Mouse (Mus musculus) lung, embryonic 14.5 days (tissue): ENCODE data around the gene Man1c1. TPM values are rescaled to one million over a fixed set of nuclear protein-coding genes. Genes with fewer than 3 reads are reported as not detected.
A peak's percentile ranks its signal among the peaks of the same experiment; 100 is the strongest.

Experiments
- ATAC-seq: fragments of 200-750 bp; cut with Nextera tagmentation; 2 replicates; pipeline ENCODE4 v1.8.0; 2017; ENCODE audit warnings: mild to moderate bottlenecking, moderate TSS enrichment, moderate library complexity; ENCODE audit not compliant: insufficient read depth
- DNase-seq: peaks from one replicate; pipeline ENCODE4 v3.0.0-alpha.2; 2015
- H3K27ac ChIP-seq: fragments of 300-500 bp; sonication (generic); 2 replicates; pipeline ENCODE4 v1.5.1; 2014; ENCODE audit warnings: low read depth, mild to moderate bottlenecking, moderate library complexity
- H3K27me3 ChIP-seq: fragments of 300-500 bp; sonication (generic); 2 replicates; pipeline ENCODE4 v1.6.1; 2014; ENCODE audit warnings: low read length, control low read depth; ENCODE audit not compliant: insufficient read depth
- H3K36me3 ChIP-seq: fragments of 300-500 bp; sonication (generic); 2 replicates; pipeline ENCODE4 v1.6.1; 2014; ENCODE audit warnings: control low read depth; ENCODE audit not compliant: insufficient read depth
- H3K4me1 ChIP-seq: fragments of 300-500 bp; sonication (generic); 2 replicates; pipeline ENCODE4 v1.6.1; 2014; ENCODE audit warnings: antibody characterized with exemption, control low read depth; ENCODE audit not compliant: insufficient read depth
- H3K4me2 ChIP-seq: fragments of 300-500 bp; sonication (generic); 2 replicates; pipeline ENCODE4 v1.6.1; 2014; ENCODE audit warnings: mild to moderate bottlenecking
- H3K4me3 ChIP-seq: fragments of 300-500 bp; sonication (generic); 2 replicates; pipeline ENCODE4 v1.5.1; 2014; ENCODE audit warnings: low read depth, low read length
- H3K9ac ChIP-seq: fragments of 300-500 bp; sonication (generic); 2 replicates; pipeline ENCODE4 v1.6.1; 2014
- H3K9me3 ChIP-seq: fragments of 300-500 bp; sonication (generic); 2 replicates; pipeline ENCODE4 v1.6.1; 2016; ENCODE audit warnings: low read depth, low read length, control low read depth
- CTCF ChIP-seq: IDR thresholded peaks from 2 replicates; pipeline ENCODE4 v1.5.1; 2016; ENCODE audit warnings: antibody characterized with exemption, low read depth
- WGBS: fragments of 180-500 bp; shearing (Covaris S2); extraction: QIAGEN DNeasy Blood & Tissue Kit; methylation state at CpG from one replicate; pipeline ENCODE4 v1.1.7; 2014; 5-methylcytosine and 5-hydroxymethylcytosine counted together
- polyA plus RNA-seq: library from polyadenylated mRNA; unstranded; fragments of >200 nt; fragmentation: Nextera tagmentation; extraction: Ambion mirVana; gene quantifications from 2 replicates; pipeline ENCODE4 v1.2.1, GENCODE M21; 2014

The Man1c1 gene
- polyA plus RNA-seq, 1 experiment from 2014 or later = 3.3 TPM

- Histone ChIP-seq H3K4me1 (peaks cover 7% of the 10 kb centered on the region; the same call in 1 of the 2 replicates), H3K9ac (no peak overlapping the region), H3K27ac (peak overlapping the region; percentile 12; the same call in 1 of the 2 replicates), H3K27me3 (no peaks in the 10 kb centered on the region), H3K9me3 (no peaks in the 10 kb centered on the region), H3K36me3 (no peaks in the 10 kb centered on the region), H3K4me2 (no peak overlapping the region), H3K4me3 (no peak overlapping the region)
- ATAC-seq = no peak
- no peak for TF ChIP-seq CTCF
- DNase-seq = peak; percentile 46
- WGBS = 32% methylated on average over 17 of the region's 17 CpGs
Observed at GRCm38 (mm10) chr4:134677556-134678508, 26.3 kb downstream of the Man1c1 start.

GRCm38 (mm10) chr4:134675800-134676199 is 28.3 kb downstream of the Man1c1 start:
- ATAC-seq = no peak
- no peak for DNase-seq
- TF ChIP-seq CTCF = no peak
- no peak overlapping the region for H3K9ac ChIP-seq
- no peaks in the 10 kb centered on the region for H3K36me3 ChIP-seq
- no peaks in the 10 kb centered on the region for H3K27me3 ChIP-seq
- WGBS = 62% methylated on average over 8 of the region's 8 CpGs
- no peak overlapping the region for H3K4me3 ChIP-seq
- H3K9me3 ChIP-seq = no peaks in the 10 kb centered on the region
- H3K4me2 ChIP-seq = no peak overlapping the region
- no peaks in the 10 kb centered on the region; the same call in 1 of the 2 replicates for H3K4me1 ChIP-seq
- H3K27ac ChIP-seq = no peak overlapping the region

GRCm38 (mm10) chr4:134674970-134675369 is 29.1 kb downstream of the Man1c1 start:
- ATAC-seq (no peak), DNase-seq (no peak)
- H3K4me3 ChIP-seq = no peak overlapping the region
- no peaks in the 10 kb centered on the region for H3K9me3 ChIP-seq
- H3K9ac ChIP-seq = no peak overlapping the region
- no peak overlapping the region for H3K4me2 ChIP-seq
- WGBS = 88% methylated on average over 3 of the region's 3 CpGs
- H3K27ac ChIP-seq = no peak overlapping the region
- no peaks in the 10 kb centered on the region; the same call in 1 of the 2 replicates for H3K4me1 ChIP-seq
- TF ChIP-seq CTCF = no peak
- no peaks in the 10 kb centered on the region for H3K27me3 ChIP-seq
- no peaks in the 10 kb centered on the region for H3K36me3 ChIP-seq

DNA sequence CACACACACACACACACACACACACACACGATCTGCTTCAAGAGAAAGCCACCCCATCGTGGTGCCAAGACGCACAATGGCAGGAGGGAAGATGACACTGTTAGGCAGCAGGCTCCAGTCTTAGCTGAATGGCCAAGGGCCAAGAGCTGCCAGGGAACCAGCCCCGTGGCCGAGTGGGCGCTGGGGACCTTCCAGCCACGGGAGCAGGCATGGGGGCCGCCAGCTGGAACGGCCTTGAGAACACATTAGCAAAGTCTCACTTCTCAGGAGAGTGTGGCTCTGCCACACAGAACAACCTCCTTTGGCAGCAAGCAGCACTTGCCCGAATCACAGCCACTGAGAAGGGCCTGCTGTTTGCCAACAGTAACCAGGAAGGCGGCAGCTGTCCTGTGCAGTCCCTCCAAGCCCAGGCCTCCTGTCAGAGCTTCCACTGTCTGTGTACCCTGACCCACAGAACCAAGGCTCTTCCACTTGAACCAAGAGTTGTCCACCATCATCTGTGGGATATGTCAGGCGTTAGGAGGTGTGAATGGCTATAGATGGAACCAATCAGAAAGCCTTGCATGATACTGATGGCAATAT is 30.1 kb downstream of the Man1c1 start:
- no peak overlapping the region for H3K27ac ChIP-seq
- H3K4me2 ChIP-seq = no peak overlapping the region
- no peak for ATAC-seq
- TF ChIP-seq CTCF = no peak
- no peaks in the 10 kb centered on the region for H3K9me3 ChIP-seq
- no peak overlapping the region for H3K9ac ChIP-seq
- H3K36me3 ChIP-seq = no peaks in the 10 kb centered on the region
- no peak for DNase-seq
- no peak overlapping the region for H3K4me3 ChIP-seq
- H3K4me1 ChIP-seq = no peaks in the 10 kb centered on the region; the same call in 1 of the 2 replicates
- H3K27me3 ChIP-seq = no peaks in the 10 kb centered on the region
- WGBS = 84% methylated on average over 12 of the region's 12 CpGs

DNA sequence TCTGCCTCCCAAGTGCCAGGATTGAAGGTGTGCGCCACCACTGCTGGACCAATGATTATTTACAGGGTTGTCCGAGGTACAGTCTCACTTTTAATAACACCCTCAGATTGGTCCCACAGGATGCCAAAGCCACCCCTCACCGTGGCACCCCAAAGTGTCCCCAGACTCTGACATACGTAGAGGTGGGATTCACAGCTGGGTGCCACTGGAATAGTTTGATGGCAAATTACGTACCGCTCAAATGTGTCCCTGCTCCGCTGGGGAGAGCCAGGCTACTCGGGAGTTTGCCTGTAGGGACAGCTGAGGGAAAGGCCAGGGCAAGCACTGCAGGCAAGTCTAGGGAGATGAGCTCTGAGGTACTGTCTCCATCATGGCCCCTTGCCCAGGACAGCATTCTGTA is 30.9 kb downstream of the Man1c1 start:
- H3K27me3 ChIP-seq = no peaks in the 10 kb centered on the region
- no peak for DNase-seq
- H3K27ac ChIP-seq = no peak overlapping the region
- H3K9me3 ChIP-seq = no peaks in the 10 kb centered on the region
- no peak overlapping the region for H3K4me3 ChIP-seq
- no peak overlapping the region for H3K4me2 ChIP-seq
- no peak overlapping the region for H3K9ac ChIP-seq
- no peak for TF ChIP-seq CTCF
- H3K4me1 ChIP-seq = no peaks in the 10 kb centered on the region; the same call in 1 of the 2 replicates
- no peaks in the 10 kb centered on the region for H3K36me3 ChIP-seq
- no peak for ATAC-seq
- WGBS = 91% methylated on average over 8 of the region's 8 CpGs

GRCm38 (mm10) chr4:134672326-134672725 is 31.8 kb downstream of the Man1c1 start:
- Histone ChIP-seq H3K36me3 (no peaks in the 10 kb centered on the region), H3K4me1 (no peaks in the 10 kb centered on the region; the same call in 1 of the 2 replicates), H3K9ac (no peak overlapping the region), H3K27ac (no peak overlapping the region), H3K4me2 (no peak overlapping the region), H3K9me3 (no peaks in the 10 kb centered on the region), H3K4me3 (no peak overlapping the region), H3K27me3 (no peaks in the 10 kb centered on the region)
- no peak for ATAC-seq
- 81% methylated on average over 8 of the region's 8 CpGs for WGBS
- DNase-seq = no peak
- no peak for TF ChIP-seq CTCF

GRCm38 (mm10) chr4:134671660-134672173 is 32.4 kb downstream of the Man1c1 start:
- Histone ChIP-seq H3K4me2 (no peak overlapping the region), H3K9me3 (no peaks in the 10 kb centered on the region), H3K4me1 (no peaks in the 10 kb centered on the region; the same call in 1 of the 2 replicates), H3K36me3 (no peaks in the 10 kb centered on the region), H3K4me3 (no peak overlapping the region), H3K27me3 (no peaks in the 10 kb centered on the region), H3K9ac (no peak overlapping the region), H3K27ac (no peak overlapping the region)
- peak; percentile 33 for DNase-seq
- 72% methylated on average over 16 of the region's 16 CpGs for WGBS
- TF ChIP-seq CTCF = no peak
- no peak for ATAC-seq
